Mouse (Mus musculus): Measurements from ENCODE around the gene Osbpl5. TPM values are rescaled to one million over a fixed set of nuclear protein-coding genes. Genes with fewer than 3 reads are reported as not detected.
"Not testable (repeated sequence)": the region's sequence is repeated elsewhere in the genome, so short reads cannot be mapped to it uniquely, and the experiment has no call there.

Osbpl5 gene
- polyA plus RNA-seq, 1 experiment, result 31.2 TPM

DNA sequence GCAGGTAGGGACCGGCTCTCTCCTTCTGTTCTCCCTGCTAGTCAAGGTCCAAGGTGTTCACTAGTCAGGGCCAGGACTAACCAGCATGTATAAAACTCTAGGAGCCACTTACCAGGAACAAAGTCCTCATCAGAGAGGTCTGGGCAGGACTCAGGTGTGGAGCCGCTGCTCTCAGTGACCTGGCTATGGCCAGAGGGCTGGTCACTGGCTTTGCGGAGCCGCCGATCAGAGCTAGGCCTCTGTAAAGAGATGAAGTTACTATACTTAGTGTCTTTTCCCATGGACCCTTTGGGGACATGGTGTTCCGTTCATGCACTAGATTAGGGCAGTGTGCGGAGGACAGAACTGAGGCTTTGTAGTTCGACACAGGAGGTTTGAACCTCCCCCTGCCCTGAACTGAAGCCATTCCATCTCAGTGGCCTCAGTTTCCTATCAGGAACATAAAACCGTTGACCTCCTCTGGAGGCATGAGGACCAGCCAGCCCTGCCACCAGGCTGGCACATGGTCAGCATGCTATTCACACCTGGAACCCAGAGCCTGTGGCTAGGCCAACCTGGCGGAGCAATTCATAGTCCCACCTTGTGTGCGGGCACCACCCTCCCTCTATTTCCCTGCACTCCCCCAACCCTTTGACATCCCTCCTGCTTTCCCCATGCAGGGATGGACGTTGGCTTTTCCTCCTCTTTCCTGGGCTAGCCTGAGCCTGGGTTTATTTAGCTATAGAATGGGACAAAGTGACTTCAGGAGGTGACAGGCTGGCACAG lies 63.9 kb downstream of the Osbpl5 start:
- Histone ChIP-seq H3K36me3 (ENCODE audit: control insufficient read depth, insufficient read depth, low read length) (peaks cover 38% of the 10 kb centered on the region), H3K4me3 (ENCODE audit: extremely low read depth, insufficient read depth, insufficient read length) (no peak overlapping the region), H3K4me1 (ENCODE audit: control insufficient read depth, insufficient read depth, insufficient read length) (no peaks in the 10 kb centered on the region), H3K27me3 (ENCODE audit: control insufficient read depth, insufficient read depth, low read length) (no peaks in the 10 kb centered on the region), H3K27ac (ENCODE audit: insufficient read depth, low read length) (no peak overlapping the region)
- DNase-seq (ENCODE audit: low read depth in 1 of 2, low spot score in 2 of 2), result peak in 1 of 2 experiments; percentile 2
- TF ChIP-seq POLR2A (IDR thresholded peaks at IDR 0.05; ENCODE audit: low read depth, low read length) (no peak), CTCF (IDR thresholded peaks at IDR 0.05; ENCODE audit: extremely low read depth, insufficient read depth, insufficient read length, insufficient replicate concordance) (no peak)
- WGBS, result 95% methylated on average over 12 of the region's 12 CpGs

DNA sequence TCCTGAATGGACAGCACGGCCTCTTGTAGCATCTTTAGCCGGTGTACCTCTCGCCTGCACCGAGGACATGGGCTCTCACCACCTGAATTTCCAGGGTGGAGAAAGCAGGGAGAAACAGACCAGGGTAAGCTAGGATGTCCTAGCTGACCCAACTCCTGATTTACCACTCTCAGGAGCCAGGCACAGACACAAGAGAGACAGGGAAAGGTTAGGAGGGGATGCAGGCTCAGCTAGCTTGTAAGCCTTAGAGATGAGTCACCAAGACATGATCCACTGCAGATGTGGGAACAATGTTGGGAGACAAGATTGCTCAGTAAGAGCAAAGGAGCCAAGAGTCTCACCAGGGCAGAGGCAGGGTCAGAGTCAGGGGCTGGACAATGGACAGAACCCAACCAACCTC lies 64.9 kb downstream of the Osbpl5 start:
- 97% methylated on average over 4 of the region's 4 CpGs for WGBS
- H3K27me3 ChIP-seq (ENCODE audit: control insufficient read depth, insufficient read depth, low read length), result no peaks in the 10 kb centered on the region
- no peak for TF ChIP-seq CTCF (IDR thresholded peaks at IDR 0.05; ENCODE audit: extremely low read depth, insufficient read depth, insufficient read length, insufficient replicate concordance)
- TF ChIP-seq POLR2A (IDR thresholded peaks at IDR 0.05; ENCODE audit: low read depth, low read length), result no peak
- DNase-seq (ENCODE audit: low read depth in 1 of 2, low spot score in 2 of 2), result no peak
- H3K4me3 ChIP-seq (ENCODE audit: extremely low read depth, insufficient read depth, insufficient read length), result no peak overlapping the region
- no peaks in the 10 kb centered on the region for H3K4me1 ChIP-seq (ENCODE audit: control insufficient read depth, insufficient read depth, insufficient read length)
- peaks cover 35% of the 10 kb centered on the region for H3K36me3 ChIP-seq (ENCODE audit: control insufficient read depth, insufficient read depth, low read length)
- no peak overlapping the region for H3K27ac ChIP-seq (ENCODE audit: insufficient read depth, low read length)

DNA sequence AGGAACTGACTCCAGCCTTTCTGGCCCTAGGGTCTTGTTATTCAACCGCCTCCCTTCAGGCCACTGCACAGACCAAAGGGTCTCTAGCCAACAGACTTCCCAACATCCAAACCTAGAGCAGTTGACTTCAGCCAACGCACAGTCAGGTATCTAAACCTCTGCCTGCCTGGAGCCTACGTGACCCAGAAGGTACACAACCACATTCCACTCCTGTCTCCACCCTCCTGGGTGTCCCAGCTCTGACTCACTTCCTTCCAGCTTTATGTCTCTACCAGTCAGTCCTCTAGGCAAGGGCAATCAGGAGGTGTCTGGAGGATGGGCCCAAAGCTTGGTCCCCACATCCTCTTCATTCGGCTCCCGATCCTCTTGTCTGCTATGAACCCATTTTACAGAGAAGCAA lies 65.6 kb downstream of the Osbpl5 start:
- Histone ChIP-seq H3K4me1 (ENCODE audit: control insufficient read depth, insufficient read depth, insufficient read length) (no peaks in the 10 kb centered on the region), H3K27me3 (ENCODE audit: control insufficient read depth, insufficient read depth, low read length) (no peaks in the 10 kb centered on the region), H3K36me3 (ENCODE audit: control insufficient read depth, insufficient read depth, low read length) (peaks cover 34% of the 10 kb centered on the region), H3K27ac (ENCODE audit: insufficient read depth, low read length) (no peak overlapping the region), H3K4me3 (ENCODE audit: extremely low read depth, insufficient read depth, insufficient read length) (no peak overlapping the region)
- DNase-seq (ENCODE audit: low read depth in 1 of 2, low spot score in 2 of 2), result no peak
- no peak for TF ChIP-seq POLR2A (IDR thresholded peaks at IDR 0.05; ENCODE audit: low read depth, low read length)
- no peak for TF ChIP-seq CTCF (IDR thresholded peaks at IDR 0.05; ENCODE audit: extremely low read depth, insufficient read depth, insufficient read length, insufficient replicate concordance)
- WGBS, result 92% methylated on average over 5 of the region's 5 CpGs

DNA sequence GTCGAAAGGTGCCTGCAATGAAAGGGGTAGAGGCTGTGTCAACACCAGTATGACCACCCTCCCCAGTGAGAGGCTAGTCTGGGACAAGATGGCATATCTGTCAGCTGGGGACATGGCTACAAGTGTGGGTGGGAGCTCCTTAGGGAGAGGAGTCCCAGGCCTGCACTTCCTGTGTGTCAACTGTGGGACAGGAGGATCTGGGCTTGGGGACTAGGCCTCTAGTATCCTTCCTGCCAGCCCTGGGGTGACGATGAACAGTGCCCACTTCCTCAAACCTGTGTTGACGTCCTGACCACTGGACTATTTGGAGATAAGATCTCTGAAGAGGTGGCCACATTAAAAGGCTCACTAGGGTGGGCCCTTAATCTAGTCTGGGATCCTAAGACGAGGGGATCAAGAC lies 66.8 kb downstream of the Osbpl5 start:
- DNase-seq (ENCODE audit: low read depth in 1 of 2, low spot score in 2 of 2), result no peak
- Histone ChIP-seq H3K27me3 (ENCODE audit: control insufficient read depth, insufficient read depth, low read length) (no peaks in the 10 kb centered on the region), H3K4me1 (ENCODE audit: control insufficient read depth, insufficient read depth, insufficient read length) (no peaks in the 10 kb centered on the region), H3K36me3 (ENCODE audit: control insufficient read depth, insufficient read depth, low read length) (peaks cover 34% of the 10 kb centered on the region), H3K4me3 (ENCODE audit: extremely low read depth, insufficient read depth, insufficient read length) (no peak overlapping the region), H3K27ac (ENCODE audit: insufficient read depth, low read length) (no peak overlapping the region)
- 44% methylated on average over 4 of the region's 4 CpGs for WGBS
- TF ChIP-seq CTCF (IDR thresholded peaks at IDR 0.05; ENCODE audit: extremely low read depth, insufficient read depth, insufficient read length, insufficient replicate concordance), result no peak
- no peak for TF ChIP-seq POLR2A (IDR thresholded peaks at IDR 0.05; ENCODE audit: low read depth, low read length)

DNA sequence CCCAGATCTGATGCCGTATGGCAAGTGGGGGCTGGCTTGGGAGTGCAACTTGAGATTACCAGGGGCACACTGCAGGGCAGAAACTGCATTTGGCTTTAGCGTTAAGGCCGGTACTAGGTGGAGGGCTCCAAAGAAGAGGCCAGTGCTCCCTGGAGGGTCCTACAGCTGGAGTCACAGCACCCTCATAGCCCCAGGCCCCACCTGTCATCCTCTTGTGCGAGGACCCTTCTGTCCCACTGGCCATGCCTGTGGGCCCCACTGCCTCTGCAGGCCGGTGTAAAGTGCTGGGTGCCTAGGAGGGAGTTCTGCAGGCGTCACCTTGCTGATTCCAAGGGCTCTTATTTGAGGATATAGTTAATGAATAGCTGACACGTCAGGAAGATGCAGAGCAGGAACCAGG lies 67.3 kb downstream of the Osbpl5 start:
- Histone ChIP-seq H3K4me1 (ENCODE audit: control insufficient read depth, insufficient read depth, insufficient read length) (no peaks in the 10 kb centered on the region), H3K36me3 (ENCODE audit: control insufficient read depth, insufficient read depth, low read length) (peaks cover 30% of the 10 kb centered on the region), H3K27me3 (ENCODE audit: control insufficient read depth, insufficient read depth, low read length) (no peaks in the 10 kb centered on the region), H3K4me3 (ENCODE audit: extremely low read depth, insufficient read depth, insufficient read length) (no peak overlapping the region), H3K27ac (ENCODE audit: insufficient read depth, low read length) (no peak overlapping the region)
- TF ChIP-seq CTCF (IDR thresholded peaks at IDR 0.05; ENCODE audit: extremely low read depth, insufficient read depth, insufficient read length, insufficient replicate concordance), result no peak
- no peak for TF ChIP-seq POLR2A (IDR thresholded peaks at IDR 0.05; ENCODE audit: low read depth, low read length)
- 91% methylated on average over 7 of the region's 7 CpGs for WGBS
- no peak for DNase-seq (ENCODE audit: low read depth in 1 of 2, low spot score in 2 of 2)

DNA sequence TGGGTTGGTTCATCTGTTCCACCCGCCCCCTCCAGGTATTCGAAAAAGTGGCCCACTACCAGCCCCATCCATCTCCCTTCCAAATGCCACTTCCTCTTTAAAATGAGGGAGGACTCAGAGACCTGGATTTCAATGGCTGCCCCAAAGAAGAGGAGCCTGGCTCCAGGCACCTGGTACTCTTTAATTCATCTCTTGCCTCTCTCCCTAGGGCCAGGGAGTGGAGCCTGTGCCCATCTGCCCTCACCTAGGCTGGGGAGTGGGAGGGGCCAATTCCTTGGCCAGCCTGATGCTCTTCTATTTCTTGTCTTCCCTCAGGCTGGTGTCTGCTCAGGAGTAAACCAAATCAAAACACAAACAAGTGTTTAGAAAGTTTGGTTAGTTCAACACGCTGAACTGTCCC lies 70.1 kb downstream of the Osbpl5 start:
- H3K36me3 ChIP-seq (ENCODE audit: control insufficient read depth, insufficient read depth, low read length); DNase-seq (ENCODE audit: low read depth in 1 of 2, low spot score in 2 of 2); H3K27ac ChIP-seq (ENCODE audit: insufficient read depth, low read length); H3K27me3 ChIP-seq (ENCODE audit: control insufficient read depth, insufficient read depth, low read length); H3K4me3 ChIP-seq (ENCODE audit: extremely low read depth, insufficient read depth, insufficient read length); H3K4me1 ChIP-seq (ENCODE audit: control insufficient read depth, insufficient read depth, insufficient read length): not testable (repeated sequence)
- WGBS, result 59% methylated on average over 3 of the region's 3 CpGs

DNA sequence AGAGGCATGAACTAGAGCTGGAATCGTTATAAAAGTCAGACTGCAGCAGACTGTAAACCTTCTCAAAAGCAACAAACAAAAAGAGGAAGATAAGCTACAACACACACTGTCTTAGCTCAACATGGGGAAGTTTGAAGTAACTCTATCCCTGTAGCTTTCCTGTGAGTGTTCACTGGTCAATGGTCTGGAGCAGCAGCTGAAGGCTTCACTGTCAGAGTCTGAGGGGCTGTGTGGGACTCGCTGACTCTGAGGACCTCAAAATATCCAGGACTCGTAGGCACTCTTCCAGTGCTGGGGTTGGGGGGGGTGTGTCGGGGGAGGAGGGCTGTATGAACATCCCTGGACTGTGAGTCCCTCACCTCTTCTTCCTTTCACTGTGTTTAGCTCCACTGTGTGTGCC lies 70.6 kb downstream of the Osbpl5 start:
- H3K4me1 ChIP-seq (ENCODE audit: control insufficient read depth, insufficient read depth, insufficient read length); H3K36me3 ChIP-seq (ENCODE audit: control insufficient read depth, insufficient read depth, low read length); H3K27me3 ChIP-seq (ENCODE audit: control insufficient read depth, insufficient read depth, low read length); DNase-seq (ENCODE audit: low read depth in 1 of 2, low spot score in 2 of 2); H3K4me3 ChIP-seq (ENCODE audit: extremely low read depth, insufficient read depth, insufficient read length); H3K27ac ChIP-seq (ENCODE audit: insufficient read depth, low read length): not testable (repeated sequence)
- WGBS, result 23% methylated on average over 4 of the region's 4 CpGs
